Mouse (Mus musculus): ENCODE measurements around the gene Ankrd34a. TPM values are rescaled to one million over a fixed set of nuclear protein-coding genes. Genes with fewer than 3 reads are reported as not detected.
"Not testable (repeated sequence)": the region's sequence is repeated elsewhere in the genome, so short reads cannot be mapped to it uniquely, and the experiment has no call there.

Gene Ankrd34a
- total RNA-seq, 2 experiments from 2014 or later = 0.54 to 0.55 TPM

GRCm38 (mm10) chr3:96579885-96580454, 16.5 kb upstream of the Ankrd34a start:
- peak; percentile 92 for DNase-seq

- no peak for DNase-seq
These were observed 15.3 kb upstream of the Ankrd34a start for GRCm38 (mm10) chr3:96581141-96581540.

- no peak for DNase-seq
These were observed 14.5 kb upstream of the Ankrd34a start for GRCm38 (mm10) chr3:96581771-96582515.

DNA sequence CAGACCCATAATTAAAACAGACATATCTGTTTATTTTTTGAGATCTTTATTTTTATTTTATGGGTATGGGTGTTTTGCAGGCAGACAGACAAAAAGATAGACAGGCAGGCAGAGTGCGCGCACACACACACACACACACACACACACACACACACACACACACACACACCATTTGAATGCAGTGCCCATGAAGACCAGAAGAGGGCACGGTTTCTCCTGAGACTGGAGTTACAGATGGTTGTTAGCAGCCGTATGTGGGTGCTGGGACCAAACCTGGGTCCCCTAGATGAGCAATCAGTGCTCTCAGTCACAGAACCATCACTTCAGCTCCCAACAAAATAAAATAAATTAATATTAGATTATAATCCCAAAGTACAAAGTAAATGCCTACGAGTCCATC, 13.1 kb upstream of the Ankrd34a start:
- DNase-seq = no peak

DNA sequence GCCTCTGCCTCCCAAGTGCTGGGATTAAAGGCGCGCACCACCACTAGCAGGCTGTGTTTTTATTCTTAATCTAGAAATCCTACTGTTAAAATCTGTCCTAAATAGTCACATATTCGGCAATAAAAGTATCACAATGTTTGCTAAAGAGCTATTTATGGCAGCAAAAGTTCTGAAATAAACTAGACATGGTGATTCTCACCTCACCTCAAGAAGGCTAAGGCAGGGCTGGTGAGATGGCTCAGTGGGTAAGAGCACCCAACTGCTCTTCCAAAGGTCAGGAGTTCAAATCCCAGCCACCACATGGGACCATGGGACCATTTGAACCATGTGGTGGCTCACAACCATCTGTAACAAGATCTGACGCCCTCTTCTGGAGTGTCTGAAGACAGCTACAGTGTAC, 5.8 kb upstream of the Ankrd34a start:
- DNase-seq = no peak

DNA sequence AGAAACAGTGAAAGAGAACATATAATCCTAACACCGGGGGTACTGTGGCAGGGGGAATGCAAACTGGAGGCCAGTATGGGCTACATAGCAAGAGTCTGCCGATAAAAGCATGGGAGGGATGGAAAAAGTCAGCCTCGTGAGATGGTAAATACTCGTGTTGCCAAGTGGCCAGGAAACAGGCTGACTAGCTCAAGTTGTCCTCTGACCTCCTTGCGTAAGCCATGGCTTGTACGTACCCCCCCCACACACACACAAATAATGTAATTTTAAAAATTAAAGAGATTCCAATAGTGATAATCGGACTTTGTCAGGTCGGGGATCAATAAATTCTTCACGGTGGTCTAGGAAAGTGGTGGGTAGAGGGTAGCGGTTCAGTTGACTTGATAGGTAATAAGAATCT, 3.1 kb upstream of the Ankrd34a start:
- DNase-seq = peak; percentile 41

DNA sequence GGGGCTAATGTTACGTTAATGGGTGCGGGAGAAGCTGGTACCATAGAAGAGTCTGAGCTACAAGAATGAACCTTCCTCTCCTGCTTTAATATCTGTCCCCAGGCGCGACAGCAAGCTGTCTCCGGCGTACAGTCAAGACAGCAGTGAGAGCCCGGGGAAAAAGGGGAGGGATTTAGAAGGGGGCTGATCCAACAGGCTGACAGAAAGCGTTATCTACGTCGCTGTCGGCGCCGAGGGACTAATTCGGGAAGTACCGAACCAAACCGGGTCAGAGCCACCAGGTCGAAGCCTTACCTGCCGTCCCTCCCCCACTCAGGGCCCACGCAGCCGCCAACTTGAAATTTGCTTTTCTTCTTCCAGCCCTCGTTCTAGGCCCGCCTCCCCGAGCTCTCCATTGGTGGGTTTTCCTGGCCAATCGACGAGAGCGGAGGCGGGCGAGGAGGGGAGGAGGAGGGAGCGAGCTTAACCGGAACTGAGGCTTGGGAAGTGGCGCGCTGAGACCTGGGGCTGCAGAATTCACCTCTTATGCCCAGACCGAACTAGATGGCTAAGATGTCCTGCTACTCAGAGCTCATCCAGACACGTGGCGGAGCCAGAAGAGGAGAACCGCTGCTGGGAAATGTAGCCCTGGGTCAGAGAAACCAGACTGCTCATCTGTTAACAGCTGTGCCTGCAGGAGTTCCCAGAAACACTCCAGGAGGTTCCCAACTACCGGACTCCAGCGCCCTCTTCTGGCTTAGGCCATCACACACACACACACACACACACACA, 2.5 kb upstream of the Ankrd34a start, which contains the start of gene Polr3gl:
Gene Polr3gl, minus strand, starts transcription at position 392 of the 771 bp plus-strand sequence.
- DNase-seq = peak; percentile 95

GRCm38 (mm10) chr3:96594851-96595250, 1.6 kb upstream of the Ankrd34a start:
- DNase-seq = no peak

DNA sequence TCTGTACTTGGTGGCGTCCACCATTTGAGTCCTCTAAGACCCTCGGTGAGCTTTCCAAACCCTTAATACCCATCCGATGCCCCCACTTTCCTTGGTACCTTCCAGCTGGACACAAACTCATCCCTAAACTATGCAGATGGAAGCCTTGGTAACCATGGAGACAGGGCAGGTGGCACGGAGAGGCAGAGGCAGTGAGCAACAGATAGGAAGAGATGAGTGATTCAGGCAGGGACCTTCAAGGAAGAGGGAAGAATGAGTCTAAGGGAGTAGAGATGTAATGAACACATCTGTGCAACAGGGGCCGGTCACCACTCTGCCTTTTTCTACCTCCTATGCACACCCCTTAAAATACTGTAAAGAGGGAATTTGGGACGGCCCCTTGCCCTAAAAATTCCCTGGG, 775 bp upstream of the Ankrd34a start:
- no peak for DNase-seq

GRCm38 (mm10) chr3:96596855-96597254, 419 bp downstream of the Ankrd34a start:
- DNase-seq = no peak

- DNase-seq = peak; percentile 38
These were observed 1.0 kb downstream of the Ankrd34a start for GRCm38 (mm10) chr3:96597435-96597891.

GRCm38 (mm10) chr3:96598156-96599068, 2.0 kb downstream of the Ankrd34a start:
- peak; percentile 85 for DNase-seq

- no peak for DNase-seq
These were observed 2.6 kb downstream of the Ankrd34a start for GRCm38 (mm10) chr3:96599069-96599393.

- no peak for DNase-seq
These were observed 3.0 kb downstream of the Ankrd34a start for GRCm38 (mm10) chr3:96599411-96599810.

DNA sequence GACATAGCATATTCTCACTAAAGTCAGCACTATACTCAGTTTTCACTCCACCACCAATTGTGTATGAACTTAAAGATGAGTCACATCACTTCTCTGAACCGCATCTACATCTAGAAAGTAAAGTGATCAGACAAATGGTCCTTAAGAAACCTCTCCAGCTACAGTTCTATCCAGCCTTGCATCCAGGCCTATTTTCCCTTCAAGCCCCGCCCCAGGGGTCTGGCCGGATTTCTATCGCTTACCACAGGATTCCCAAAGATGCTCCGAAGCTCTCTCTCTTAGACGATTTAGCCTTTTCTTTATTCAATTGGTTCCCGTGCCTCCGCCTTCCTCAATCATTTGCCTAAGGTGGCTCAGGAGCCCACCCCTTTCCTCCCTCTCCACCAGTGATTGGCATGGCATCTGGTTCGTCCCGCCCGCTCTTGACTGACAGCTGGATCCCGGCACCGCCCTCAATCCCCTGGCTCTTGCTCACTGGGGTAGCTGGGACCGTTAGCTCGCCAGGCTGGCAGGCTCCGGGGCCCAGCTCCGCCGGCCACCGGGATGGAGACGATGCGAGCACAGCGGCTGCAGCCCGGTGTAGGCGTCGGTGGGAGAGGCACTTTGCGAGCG, 4.3 kb downstream of the Ankrd34a start, which contains the start of gene Lix1l:
Gene Lix1l, plus strand, starts transcription at position 511 of the 612 bp plus-strand sequence.
- peak; percentile 94 for DNase-seq

DNA sequence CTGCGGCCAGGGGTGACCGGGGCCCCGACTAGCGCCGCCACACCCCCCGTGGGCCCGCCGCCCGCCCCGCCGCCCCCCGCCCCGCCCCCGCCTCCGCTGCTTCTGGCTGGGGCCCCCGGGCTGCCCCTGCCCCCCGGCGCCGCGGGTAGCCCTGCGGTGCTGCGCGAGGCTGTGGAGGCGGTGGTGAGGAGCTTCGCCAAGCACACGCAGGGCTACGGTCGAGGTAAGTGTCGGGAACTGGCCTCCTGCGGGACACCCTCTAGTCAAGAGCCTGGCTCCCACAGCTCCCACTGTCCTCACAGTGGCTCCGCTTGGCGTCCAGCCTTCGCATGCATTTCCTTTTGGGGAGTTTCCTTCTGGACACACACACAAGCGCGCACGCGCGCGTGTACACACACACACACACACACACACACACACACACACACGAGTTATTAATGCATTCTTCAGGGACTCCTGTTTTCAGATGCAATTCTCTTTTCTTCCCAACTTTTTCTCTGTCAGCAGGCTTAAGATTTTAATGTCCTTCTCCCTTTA, 4.9 kb downstream of the Ankrd34a start:
- peak; percentile 81 for DNase-seq

GRCm38 (mm10) chr3:96601941-96602703, 5.7 kb downstream of the Ankrd34a start:
- DNase-seq = peak; percentile 67

- no peak for DNase-seq
These were observed 6.3 kb downstream of the Ankrd34a start for GRCm38 (mm10) chr3:96602704-96603084.

GRCm38 (mm10) chr3:96603311-96603710, 6.9 kb downstream of the Ankrd34a start:
- peak; percentile 39 for DNase-seq

GRCm38 (mm10) chr3:96606007-96606406, 9.6 kb downstream of the Ankrd34a start:
- DNase-seq = not testable (repeated sequence)

Data from adrenal gland, postnatal 10 days (tissue).